Mouse (Mus musculus) urinary bladder, postnatal 10 days (tissue): ENCODE measurements around the gene Ipo4.

Experiments
- DNase-seq: peaks from one replicate; pipeline ENCODE4 v3.0.0; 2022; ENCODE audit warnings: low spot score

Ipo4 gene

GRCm38 (mm10) chr14:55635523-55636007 lies at the start of gene Ipo4:
TSS of gene Ipo4 (minus strand) at chr14:55635957.
- peak; percentile 47 for DNase-seq

- DNase-seq: no peak
Observed at GRCm38 (mm10) chr14:55682118-55682493, 46.3 kb upstream of the Ipo4 start.

DNA sequence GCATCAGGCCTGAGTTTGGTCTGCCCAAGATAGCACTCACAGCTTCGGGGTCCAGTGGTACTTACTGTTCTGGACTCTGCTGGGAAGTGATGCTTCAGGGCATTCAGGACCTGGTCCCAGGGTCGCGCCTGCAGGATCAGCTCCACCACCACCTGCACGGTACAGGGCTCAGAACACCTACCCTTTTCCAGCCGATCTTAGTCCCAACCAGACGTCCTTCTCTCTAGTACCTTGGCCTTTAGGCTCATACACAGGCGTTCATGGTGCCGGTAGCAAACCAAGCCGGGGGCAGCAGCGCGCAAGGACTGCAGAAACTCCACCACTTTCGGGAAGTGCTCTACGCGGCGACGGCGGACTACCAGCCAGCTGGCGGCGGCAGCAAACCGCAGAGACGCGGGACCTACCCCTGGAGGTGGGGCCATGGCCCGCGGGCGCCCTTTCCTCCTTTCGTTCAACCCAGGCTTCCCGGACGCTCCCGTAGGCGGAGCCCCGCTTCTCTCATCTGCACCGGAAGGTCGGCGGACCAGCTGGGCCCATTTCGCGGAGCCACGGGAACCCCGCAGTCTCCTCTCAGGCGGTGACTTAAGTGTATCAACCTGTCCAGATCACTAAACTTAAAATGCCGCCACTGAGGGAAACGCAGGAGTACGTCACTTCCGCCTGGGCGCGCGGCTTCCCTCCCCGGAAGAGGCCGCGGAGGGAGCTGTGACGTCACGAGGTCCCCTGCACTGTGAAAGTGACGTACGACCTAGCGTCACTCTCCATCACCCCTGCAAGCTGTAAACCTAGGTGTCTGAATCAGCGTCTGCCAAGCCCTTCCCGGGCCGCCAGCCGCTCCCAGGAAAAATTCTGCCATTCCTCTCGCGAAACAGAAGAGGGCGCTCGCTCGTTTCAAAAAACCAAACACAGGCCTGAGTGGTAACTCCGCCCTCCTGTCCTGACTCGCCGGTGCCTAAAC lies 45.7 kb upstream of the Ipo4 start, which contains the start of gene Tinf2:
Tinf2 (minus strand) TSS at position 661 of the 958 bp plus-strand sequence.
- DNase-seq: peak; percentile 71

DNA sequence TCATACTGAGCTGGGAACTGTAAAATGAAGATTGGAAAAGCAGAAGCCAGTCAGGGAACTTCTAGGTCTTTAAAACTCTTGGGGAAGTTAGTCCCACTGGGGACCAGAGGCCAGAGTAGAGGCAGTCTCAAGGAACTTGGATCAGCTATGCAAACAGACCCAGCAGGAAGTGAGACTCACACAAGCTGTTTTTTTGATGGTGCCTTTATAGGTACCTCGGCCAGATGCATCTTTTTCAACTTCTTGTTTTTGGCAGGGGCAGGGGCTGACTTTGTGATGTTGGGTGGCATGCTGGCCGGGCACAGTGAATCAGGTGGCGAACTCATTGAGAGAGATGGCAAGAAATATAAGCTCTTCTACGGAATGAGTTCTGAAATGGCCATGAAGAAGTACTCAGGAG lies 41.9 kb upstream of the Ipo4 start:
- no peak for DNase-seq

GRCm38 (mm10) chr14:55672741-55673060 lies 36.9 kb upstream of the Ipo4 start:
- DNase-seq: no peak

DNA sequence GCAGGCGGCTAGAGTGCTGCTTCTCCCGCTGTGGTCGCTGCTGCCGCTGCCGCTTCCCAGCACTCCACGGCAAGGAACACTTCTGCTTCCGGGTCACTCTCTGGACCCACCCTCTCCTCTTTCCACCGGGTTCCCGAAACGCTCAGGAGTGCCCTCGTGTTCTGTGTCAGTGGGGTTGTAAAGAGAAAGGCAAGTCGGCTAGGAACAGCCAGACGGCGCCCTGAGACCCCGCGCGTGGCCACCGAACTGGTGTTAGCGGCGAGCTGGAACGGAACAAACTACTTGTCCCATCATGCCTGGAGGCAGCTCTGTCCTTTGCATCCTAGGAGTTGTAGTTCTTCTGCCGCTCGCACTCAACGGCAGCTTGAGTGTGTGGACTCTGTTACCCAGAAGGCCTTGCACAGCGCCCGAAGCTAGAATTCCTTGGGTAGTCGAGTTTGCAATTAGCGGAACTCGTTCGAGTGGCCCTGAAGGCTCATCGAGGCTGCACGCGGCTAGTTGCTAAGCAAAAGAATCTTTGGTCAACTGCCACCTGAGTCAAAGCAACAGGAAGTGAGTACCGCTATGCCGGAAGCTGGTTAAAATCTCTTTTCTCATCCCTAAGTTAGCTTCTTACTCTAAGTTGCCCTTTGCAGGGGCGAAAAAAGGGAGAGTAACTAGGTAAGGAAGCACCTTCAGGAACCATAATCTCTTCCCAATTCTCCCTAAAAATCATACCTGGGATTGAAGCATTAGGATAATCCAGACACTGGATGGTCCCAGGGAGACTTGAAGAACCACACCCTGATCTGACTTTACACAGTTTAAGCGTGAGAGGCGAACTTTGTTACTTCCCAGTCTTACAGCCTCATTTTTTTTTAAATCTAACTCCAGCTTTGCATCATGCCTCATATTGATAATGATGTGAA lies 36.3 kb upstream of the Ipo4 start, which contains the start of the genes Gmpr2 and Nedd8:
Gmpr2 (plus strand) TSS at position 109 of the 908 bp plus-strand sequence.
Nedd8 (minus strand) TSS at position 292 of the 908 bp plus-strand sequence.
- peak; percentile 38 for DNase-seq

DNA sequence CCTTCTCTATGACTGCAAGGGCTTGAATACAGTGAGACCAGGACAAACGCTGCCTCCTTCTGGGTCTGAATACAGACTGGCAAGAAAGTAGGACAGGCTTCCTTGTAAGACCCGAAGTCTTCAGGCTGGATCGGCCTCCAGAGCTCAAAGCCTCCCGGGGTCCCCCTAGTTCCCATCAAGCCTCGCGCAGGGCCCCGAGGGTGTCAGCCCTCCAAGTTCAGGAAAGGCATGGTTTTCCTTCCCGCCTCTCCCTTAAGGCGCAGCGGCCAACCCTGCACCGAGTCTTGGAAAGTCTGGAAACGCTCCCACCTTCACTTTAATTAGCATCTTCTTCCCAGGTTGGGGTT lies 35.7 kb upstream of the Ipo4 start:
- no peak for DNase-seq

GRCm38 (mm10) chr14:55660636-55661035 lies 24.9 kb upstream of the Ipo4 start:
- no peak for DNase-seq

- no peak for DNase-seq
Observed at GRCm38 (mm10) chr14:55659960-55660573, 24.3 kb upstream of the Ipo4 start, which contains the start of gene Mdp1. TSS of gene Mdp1 (minus strand) at chr14:55660508.

DNA sequence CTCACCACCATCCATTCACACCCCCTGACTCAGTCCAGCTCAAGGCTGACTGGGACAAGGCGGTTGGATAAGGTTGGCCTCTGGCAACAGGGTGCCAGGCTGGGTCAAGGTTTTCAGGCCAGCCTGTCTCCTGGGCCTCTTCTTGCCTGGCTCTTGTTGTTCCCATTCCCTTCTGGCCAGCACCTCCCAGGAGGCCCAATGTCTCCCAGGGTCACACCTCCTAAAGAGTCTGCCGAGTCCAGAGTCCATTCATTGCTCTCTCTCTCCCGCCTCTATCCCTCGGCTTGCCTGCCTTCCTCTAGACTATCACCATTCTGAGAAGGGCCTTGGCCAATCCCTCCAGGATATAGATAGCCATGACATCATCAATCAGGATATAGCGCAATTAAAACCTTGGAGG lies 22.3 kb upstream of the Ipo4 start:
- no peak for DNase-seq

- no peak for DNase-seq
Observed at GRCm38 (mm10) chr14:55656935-55657334, 21.2 kb upstream of the Ipo4 start.

- DNase-seq: no peak
Observed at GRCm38 (mm10) chr14:55651528-55651927, 15.8 kb upstream of the Ipo4 start.

GRCm38 (mm10) chr14:55649884-55650283 lies 14.1 kb upstream of the Ipo4 start, which contains the start of gene Tssk4:
TSS of gene Tssk4 (plus strand) at chr14:55650184.
- DNase-seq: no peak

GRCm38 (mm10) chr14:55644261-55644888 lies 8.6 kb upstream of the Ipo4 start:
- DNase-seq: no peak

- peak; percentile 53 for DNase-seq
Observed at GRCm38 (mm10) chr14:55643060-55643907, 7.5 kb upstream of the Ipo4 start, which contains the start of gene Tm9sf1. TSS of gene Tm9sf1 (minus strand) at chr14:55643806.

DNA sequence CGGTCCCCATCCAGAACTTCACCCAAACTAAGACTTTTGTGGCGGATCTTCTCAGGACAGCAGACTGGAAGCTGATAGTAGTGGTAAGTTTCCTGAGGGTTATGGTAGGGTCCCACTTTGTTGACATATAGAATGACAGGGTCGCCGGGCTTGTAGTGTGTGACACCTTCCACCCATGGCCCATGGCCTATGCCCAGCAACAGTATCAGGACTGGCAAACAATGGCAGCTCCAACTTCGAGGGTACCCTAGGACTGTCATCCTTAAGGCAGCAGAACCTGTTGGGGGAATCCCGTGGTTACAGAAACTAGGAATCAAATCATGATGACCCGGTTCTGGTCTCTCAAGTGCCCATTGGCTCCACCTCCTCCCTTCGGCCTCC lies 6.9 kb upstream of the Ipo4 start:
- no peak for DNase-seq

GRCm38 (mm10) chr14:55641291-55641690 lies 5.5 kb upstream of the Ipo4 start:
- no peak for DNase-seq

GRCm38 (mm10) chr14:55640816-55641215 lies 5.1 kb upstream of the Ipo4 start:
- DNase-seq: no peak

DNA sequence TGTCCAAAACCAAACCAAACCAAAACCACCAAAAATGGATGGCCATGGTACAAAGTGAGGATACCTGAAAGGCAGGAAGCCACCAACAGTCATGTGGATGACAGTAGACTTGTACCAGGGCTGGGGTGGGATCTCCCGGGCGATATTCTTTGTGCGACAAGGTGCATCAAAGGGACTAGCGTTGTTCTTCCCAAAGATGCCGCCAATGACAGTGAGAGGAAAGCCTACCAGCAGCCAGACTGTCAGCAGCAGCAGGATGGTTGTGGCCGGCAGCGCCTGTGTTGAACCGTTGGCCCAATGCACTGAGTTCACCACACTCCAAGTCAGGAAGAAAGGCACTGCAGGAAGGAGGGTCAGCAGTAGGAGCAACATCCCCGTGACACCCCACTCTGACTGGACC lies 2.0 kb upstream of the Ipo4 start, which contains the start of gene Gm49378:
Gm49378 (minus strand) TSS at position 101 of the 400 bp plus-strand sequence.
- DNase-seq: no peak

GRCm38 (mm10) chr14:55634874-55635522 lies 759 bp downstream of the Ipo4 start:
- DNase-seq: no peak
